Mouse (Mus musculus) brain, embryonic 18.5 days (tissue): ENCODE data around the gene Ephx1.
"Not testable (repeated sequence)": the region's sequence is repeated elsewhere in the genome, so short reads cannot be mapped to it uniquely, and the experiment has no call there.

ENCODE experiments used
- DNase-seq: peaks from one replicate; pipeline ENCODE4 v3.0.0-alpha.2; 2012; ENCODE audit warnings: low read depth, low spot score

The Ephx1 gene

GRCm38 (mm10) chr1:180937631-180938030 lies 83.1 kb downstream of the Ephx1 start:
- not testable (repeated sequence) for DNase-seq

- DNase-seq, result not testable (repeated sequence)
These were observed 83.9 kb downstream of the Ephx1 start for GRCm38 (mm10) chr1:180936610-180937398.

GRCm38 (mm10) chr1:180934467-180935419 lies 86.0 kb downstream of the Ephx1 start, which contains the start of gene Lefty1:
TSS of gene Lefty1 (plus strand) at chr1:180935022.
- no peak for DNase-seq

GRCm38 (mm10) chr1:180933659-180934058 lies 87.0 kb downstream of the Ephx1 start:
- DNase-seq, result no peak

DNA sequence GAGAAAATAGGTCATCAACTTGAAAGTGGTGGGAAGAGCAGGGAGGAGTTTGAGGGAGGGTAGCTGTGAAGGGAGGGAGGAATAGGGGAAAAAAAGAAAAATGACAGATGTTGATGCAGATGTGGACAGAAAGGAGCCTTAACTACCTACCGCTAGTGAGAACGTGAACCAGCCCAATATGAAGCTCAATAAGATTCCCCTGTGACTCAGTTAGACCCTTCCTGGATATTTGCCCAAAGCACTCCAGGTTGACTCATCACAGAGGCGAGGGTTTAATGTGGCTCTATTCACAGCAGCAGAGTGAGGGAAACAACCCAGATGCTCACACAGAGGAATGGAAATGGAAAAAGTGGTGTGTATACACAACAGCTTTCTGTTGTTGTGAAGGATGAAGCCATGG lies 89.6 kb downstream of the Ephx1 start:
- DNase-seq, result no peak

DNA sequence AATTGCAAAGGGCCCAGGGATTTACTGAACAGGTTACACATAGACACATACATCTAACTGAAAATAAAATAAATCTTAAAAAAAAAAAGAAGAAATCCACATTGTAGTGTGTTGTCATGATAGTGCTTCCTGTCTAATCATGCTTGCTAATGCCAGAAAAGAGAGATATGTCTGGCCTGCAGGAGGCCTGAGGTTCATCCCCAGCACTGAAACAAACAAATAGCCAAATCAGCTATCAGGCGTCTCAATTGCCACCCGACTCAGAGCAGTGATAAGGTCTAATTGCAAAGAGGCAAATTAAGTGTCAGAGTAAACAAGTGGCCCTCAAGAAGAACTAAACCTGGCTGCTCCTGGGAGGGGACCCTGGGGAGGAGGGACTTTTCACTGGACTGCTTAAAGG lies 91.1 kb downstream of the Ephx1 start:
- DNase-seq, result no peak

DNA sequence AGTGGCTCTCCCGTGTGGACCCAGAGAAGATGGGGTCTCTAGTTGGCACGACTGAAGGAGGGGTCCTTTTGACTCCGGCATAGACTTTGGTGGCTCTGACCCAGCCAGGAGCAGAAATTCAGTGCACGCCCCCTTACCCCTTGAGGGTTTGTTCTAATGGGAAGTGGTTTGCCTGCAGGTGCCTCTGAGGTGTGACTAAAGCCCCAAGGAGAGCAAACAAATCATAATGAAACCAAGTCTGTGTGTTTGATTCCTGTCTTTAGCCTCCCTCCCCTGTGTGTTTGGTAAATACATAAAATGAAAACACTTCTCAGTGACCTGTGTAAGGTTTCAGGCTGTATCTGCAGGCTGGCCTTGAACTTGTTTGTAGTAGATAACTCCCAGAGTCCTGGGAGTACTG lies 94.4 kb downstream of the Ephx1 start:
- DNase-seq, result no peak
